Mouse (Mus musculus): Measurements from ENCODE around the gene Dio3. TPM values are rescaled to one million over a fixed set of nuclear protein-coding genes. Genes with fewer than 3 reads are reported as not detected.

The Dio3 gene
- polyA plus RNA-seq, 1 experiment from 2014 or later: 5.3 TPM

DNA sequence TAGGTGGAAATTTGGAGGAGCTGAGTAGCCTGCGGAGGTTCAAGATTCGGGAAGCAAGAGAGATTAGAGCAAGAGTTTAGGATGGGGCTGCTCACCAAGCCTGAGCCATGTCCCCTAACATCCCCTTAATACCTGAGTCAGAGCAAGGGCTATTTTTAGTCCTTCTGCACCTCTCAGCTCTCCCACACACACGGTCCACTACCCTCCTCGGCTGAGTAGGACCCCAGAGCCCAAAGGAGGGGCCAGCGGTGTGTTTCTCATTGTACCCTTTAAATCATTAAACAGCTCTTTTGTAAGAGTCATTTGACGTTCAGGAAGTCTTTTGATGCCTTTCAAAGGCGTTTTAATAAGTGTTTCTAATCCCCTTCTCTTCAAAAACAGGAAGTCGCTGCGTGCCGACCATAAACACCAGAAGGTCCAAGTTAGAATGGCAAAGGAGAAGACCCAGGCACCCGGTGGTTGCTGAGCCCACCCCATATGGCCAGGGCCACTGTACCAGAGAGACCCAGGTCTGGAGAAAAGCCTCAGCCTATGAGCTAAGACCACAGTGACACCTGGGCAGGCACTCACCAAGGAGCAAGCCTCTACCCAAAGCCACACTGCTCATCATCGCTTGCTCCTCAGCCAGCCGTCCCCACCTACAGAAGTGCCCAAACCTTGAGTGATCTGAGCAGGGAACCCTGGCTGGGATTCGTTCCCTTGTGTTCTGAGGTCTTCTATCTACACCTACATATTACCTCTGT is 22.2 kb upstream of the Dio3 start:
- Histone ChIP-seq H3K27me3 (peaks cover 46% of the 10 kb centered on the region), H3K9me3 (no peaks in the 10 kb centered on the region), H3K27ac (no peak overlapping the region), H3K36me3 (no peaks in the 10 kb centered on the region), H3K4me2 (no peak overlapping the region), H3K9ac (no peak overlapping the region), H3K4me1 (0 out of 2 replicates have a peak, but pooled peaks cover 3% of the 10 kb centered on the region), H3K4me3 (no peak overlapping the region)
- 30% methylated on average over 14 of the region's 14 CpGs for WGBS
- ATAC-seq (ENCODE audit: insufficient number of reproducible peaks, low FRiP score, low TSS enrichment, low read depth): no peak

DNA sequence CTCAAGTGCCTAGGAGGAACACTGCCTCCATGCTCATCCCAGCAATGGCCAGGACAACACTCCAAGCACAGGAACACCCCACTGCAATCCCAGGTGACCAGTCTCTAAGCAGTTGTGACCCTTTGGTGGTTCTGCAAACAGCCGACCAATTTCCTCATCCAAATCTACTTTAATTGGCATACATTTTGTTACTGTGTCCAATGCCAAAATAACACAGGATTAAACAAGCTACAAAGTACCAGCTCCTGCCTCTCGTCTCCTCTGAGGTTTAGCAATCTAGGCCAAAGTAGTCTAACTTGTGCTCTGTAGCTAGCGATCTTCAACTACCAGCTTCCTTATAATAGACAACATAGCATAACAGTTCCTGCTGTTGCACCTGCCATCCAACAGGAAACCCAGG is 10.6 kb upstream of the Dio3 start:
- Histone ChIP-seq H3K4me3 (no peak overlapping the region), H3K36me3 (no peaks in the 10 kb centered on the region), H3K4me2 (no peak overlapping the region), H3K27me3 (peaks cover 59% of the 10 kb centered on the region), H3K27ac (no peak overlapping the region), H3K9me3 (no peaks in the 10 kb centered on the region), H3K9ac (no peak overlapping the region), H3K4me1 (no peaks in the 10 kb centered on the region)
- WGBS: 82% methylated on average over 3 of the region's 3 CpGs
- ATAC-seq (ENCODE audit: insufficient number of reproducible peaks, low FRiP score, low TSS enrichment, low read depth): no peak

DNA sequence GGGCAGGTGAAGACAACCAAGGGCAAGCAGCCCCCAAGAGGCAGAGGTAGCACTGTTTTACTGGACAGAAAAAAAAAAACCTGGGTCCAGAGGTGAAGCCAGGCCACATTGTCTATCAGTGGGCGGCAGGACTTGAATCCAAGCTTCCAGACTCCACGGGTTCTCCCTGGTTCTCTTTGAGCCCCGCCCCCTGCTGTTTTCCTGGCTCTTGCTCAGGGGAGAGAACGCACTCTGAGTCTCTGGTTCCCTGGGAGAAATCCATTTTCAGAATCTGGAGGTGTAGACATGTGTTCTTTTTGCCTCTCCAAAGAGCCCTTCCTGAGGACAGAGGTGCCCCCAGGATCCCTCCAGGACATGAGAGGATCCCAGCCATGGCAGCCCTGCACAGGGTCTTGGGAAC is 9.2 kb upstream of the Dio3 start:
- ATAC-seq (ENCODE audit: insufficient number of reproducible peaks, low FRiP score, low TSS enrichment, low read depth): no peak
- WGBS: 65% methylated on average over 4 of the region's 4 CpGs
- peaks cover 66% of the 10 kb centered on the region for H3K27me3 ChIP-seq

DNA sequence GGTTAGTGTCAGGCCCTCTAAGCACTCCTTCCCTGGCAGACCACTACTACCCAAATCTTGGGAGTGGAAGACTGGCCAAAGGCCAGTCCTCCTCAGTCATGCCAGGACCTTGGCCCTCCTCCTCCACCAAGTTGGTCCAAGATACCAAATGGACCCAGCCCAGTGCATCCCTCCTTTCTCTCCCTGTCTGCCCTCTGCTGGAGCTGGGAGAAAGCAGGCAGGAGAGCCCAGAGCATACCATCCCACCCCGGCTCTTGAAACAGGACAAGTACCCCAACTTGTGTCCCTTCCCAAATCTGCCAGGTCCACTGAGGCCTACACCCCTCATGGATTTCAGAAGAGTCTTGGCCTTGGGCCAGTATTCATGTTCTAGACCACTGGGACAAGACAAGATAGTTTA is 2.8 kb upstream of the Dio3 start:
- H3K27me3 ChIP-seq: peaks cover 91% of the 10 kb centered on the region
- no peaks in the 10 kb centered on the region for H3K9me3 ChIP-seq
- H3K4me3 ChIP-seq: no peak overlapping the region
- H3K36me3 ChIP-seq: no peaks in the 10 kb centered on the region
- H3K4me1 ChIP-seq: peaks cover 25% of the 10 kb centered on the region
- no peak overlapping the region for H3K27ac ChIP-seq
- H3K9ac ChIP-seq: no peak overlapping the region
- 53% methylated on average over 1 of the region's 1 CpGs for WGBS
- no peak overlapping the region for H3K4me2 ChIP-seq
- ATAC-seq (ENCODE audit: insufficient number of reproducible peaks, low FRiP score, low TSS enrichment, low read depth): no peak

More for the DNA sequence above, 9.2 kb upstream of the Dio3 start:
- Histone ChIP-seq H3K4me3 (no peak overlapping the region), H3K36me3 (no peaks in the 10 kb centered on the region), H3K4me2 (no peak overlapping the region), H3K9me3 (no peaks in the 10 kb centered on the region), H3K9ac (no peak overlapping the region), H3K27ac (no peak overlapping the region), H3K4me1 (no peaks in the 10 kb centered on the region)

DNA sequence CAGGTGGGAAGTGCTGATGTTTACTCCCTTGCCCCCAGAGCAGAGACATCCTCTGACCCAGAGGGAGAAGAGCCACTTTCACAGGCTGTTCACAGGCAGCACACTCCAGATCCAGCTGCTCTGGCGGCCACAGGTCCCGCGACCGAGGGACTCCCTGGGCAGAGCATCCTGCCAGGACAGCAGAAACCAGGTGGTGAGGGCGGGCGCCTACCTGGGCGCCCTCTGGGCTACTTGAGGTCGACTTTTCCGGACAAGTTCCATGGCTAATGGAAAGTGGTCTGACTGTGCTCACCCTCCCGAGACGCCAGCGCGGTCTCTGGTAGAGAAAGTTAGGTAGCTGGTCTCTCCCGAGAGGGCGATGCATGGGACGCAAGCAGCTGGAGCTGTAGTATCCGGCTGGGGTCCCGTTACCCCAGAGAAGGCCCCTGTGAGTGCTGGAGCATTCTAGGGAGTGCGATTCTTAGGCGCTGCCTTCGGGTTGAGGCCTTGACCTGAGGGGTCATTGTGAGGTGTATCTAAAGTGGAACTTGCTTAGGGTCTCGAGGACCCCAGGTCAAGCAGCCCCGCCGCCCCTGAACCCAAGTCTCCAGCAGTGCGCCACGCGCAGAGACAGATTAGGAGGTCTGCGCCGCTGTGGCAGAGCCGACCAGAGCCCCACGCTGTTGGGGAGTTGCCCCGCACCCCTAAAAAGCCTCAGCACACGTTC is 1.5 kb upstream of the Dio3 start:
- Histone ChIP-seq H3K4me2 (peak overlapping the region; percentile 89), H3K36me3 (no peaks in the 10 kb centered on the region), H3K27me3 (peaks cover 91% of the 10 kb centered on the region), H3K27ac (no peak overlapping the region), H3K4me1 (peaks cover 30% of the 10 kb centered on the region), H3K9ac (no peak overlapping the region), H3K9me3 (no peaks in the 10 kb centered on the region), H3K4me3 (peak overlapping the region; percentile 48)
- ATAC-seq (ENCODE audit: insufficient number of reproducible peaks, low FRiP score, low TSS enrichment, low read depth): no peak
- 4% methylated on average over 33 of the region's 33 CpGs for WGBS

DNA sequence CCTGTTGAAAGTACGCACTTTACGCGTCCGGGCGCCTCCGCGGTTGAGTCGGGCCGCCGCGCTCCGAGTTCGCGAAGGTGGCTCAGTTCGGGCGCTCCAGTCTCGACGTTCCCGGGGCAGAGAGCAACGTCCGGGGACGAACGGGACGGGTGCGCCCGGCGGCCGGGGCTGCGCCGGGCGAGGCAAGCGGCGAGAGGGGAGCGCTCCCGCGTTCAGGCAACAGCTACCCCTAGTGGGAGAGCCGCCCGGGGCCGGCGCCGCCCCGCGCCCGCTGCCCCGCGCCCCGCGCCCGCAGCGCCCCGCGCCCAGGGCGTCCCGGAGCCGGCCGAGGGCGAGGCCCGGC is 932 bp upstream of the Dio3 start:
- H3K4me1 ChIP-seq: peaks cover 32% of the 10 kb centered on the region
- no peak overlapping the region for H3K9ac ChIP-seq
- H3K36me3 ChIP-seq: no peaks in the 10 kb centered on the region
- no peak for ATAC-seq (ENCODE audit: insufficient number of reproducible peaks, low FRiP score, low TSS enrichment, low read depth)
- H3K27ac ChIP-seq: no peak overlapping the region
- H3K9me3 ChIP-seq: no peaks in the 10 kb centered on the region
- peaks cover 93% of the 10 kb centered on the region for H3K27me3 ChIP-seq
- WGBS: 2% methylated on average over 40 of the region's 58 CpGs
- peak overlapping the region; percentile 48 for H3K4me3 ChIP-seq
- H3K4me2 ChIP-seq: peak overlapping the region; percentile 89

DNA sequence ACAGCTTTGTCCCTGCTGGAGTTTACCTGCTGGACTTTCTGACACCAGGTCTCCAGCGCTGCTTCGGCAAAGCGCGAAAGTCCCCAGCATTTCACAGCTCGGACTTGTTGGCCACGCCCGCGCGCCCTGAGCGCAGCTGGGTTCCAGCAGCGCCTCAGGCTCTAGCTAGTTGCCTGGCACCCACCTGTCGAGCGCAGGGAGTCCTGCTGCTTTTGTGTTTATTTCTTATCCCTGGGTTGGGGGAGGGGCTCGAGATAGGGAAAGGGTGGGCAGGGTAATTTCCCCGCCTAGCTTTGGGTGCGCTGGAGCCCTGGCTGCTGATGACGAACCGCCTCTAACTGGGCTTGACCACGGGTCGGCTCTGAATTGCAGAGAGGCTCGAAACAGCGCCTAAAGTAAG is 1.5 kb downstream of the Dio3 start:
- Histone ChIP-seq H3K9ac (no peak overlapping the region), H3K36me3 (no peaks in the 10 kb centered on the region), H3K9me3 (no peaks in the 10 kb centered on the region), H3K27ac (no peak overlapping the region), H3K4me3 (no peak overlapping the region), H3K4me2 (no peak overlapping the region; the same call in 1 of the 2 replicates), H3K27me3 (peaks cover 100% of the 10 kb centered on the region), H3K4me1 (peaks cover 32% of the 10 kb centered on the region)
- under 1% methylated on average over 22 of the region's 22 CpGs for WGBS
- ATAC-seq (ENCODE audit: insufficient number of reproducible peaks, low FRiP score, low TSS enrichment, low read depth): no peak

DNA sequence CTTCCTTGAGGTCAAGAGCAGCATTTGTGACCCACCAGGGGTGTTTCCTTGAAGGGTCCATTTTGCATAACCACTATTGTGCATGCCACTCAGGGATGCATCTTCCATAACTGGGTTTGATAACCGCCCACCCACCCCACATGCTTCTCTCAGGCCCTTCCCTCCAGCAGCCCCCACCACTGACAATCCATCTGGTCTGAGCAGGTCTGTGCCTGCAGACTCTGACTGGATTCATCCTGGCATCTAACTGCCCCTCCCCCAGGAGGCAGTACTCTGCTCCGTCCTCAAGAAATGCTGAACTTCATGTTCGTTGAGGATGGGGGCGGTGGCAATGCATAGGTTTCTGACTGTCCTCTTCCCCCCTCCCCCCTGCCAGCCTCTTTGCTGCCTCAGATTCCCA is 4.9 kb downstream of the Dio3 start:
- WGBS: 5% methylated on average over 4 of the region's 4 CpGs

DNA sequence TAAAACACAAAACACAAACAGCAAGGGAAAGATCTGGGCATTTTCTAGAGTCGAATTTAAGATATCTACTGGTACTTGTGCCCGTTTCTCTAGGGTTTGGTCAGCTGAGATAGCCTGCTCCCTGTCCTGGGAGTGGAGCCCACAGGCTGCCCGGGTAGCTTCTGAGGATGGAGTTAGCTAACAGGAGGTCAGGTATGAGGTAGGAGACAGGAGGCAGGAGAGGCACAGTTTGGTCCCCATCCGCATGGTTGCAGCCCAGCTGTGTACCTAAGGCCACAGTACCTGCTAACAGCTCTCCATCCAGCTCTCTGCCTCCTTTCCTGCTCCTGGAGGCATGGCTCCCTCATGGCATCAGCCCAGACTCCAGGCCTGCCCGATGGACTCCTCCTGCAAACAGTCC is 13.9 kb downstream of the Dio3 start:
- peaks cover 74% of the 10 kb centered on the region for H3K27me3 ChIP-seq
- no peak for ATAC-seq (ENCODE audit: insufficient number of reproducible peaks, low FRiP score, low TSS enrichment, low read depth)
- H3K36me3 ChIP-seq: no peaks in the 10 kb centered on the region
- H3K27ac ChIP-seq: no peak overlapping the region
- H3K9me3 ChIP-seq: no peaks in the 10 kb centered on the region
- no peak overlapping the region for H3K4me2 ChIP-seq
- no peaks in the 10 kb centered on the region; the same call in 1 of the 2 replicates for H3K4me1 ChIP-seq
- no peak overlapping the region for H3K4me3 ChIP-seq
- no peak overlapping the region for H3K9ac ChIP-seq
- 73% methylated on average over 5 of the region's 5 CpGs for WGBS

More for the DNA sequence above, 4.9 kb downstream of the Dio3 start:
- H3K4me1 ChIP-seq: peaks cover 16% of the 10 kb centered on the region
- H3K9ac ChIP-seq: no peak overlapping the region
- H3K4me3 ChIP-seq: no peak overlapping the region
- peaks cover 90% of the 10 kb centered on the region for H3K27me3 ChIP-seq
- H3K9me3 ChIP-seq: no peaks in the 10 kb centered on the region
- no peak overlapping the region for H3K27ac ChIP-seq
- H3K4me2 ChIP-seq: no peak overlapping the region
- H3K36me3 ChIP-seq: no peaks in the 10 kb centered on the region
- no peak for ATAC-seq (ENCODE audit: insufficient number of reproducible peaks, low FRiP score, low TSS enrichment, low read depth)

DNA sequence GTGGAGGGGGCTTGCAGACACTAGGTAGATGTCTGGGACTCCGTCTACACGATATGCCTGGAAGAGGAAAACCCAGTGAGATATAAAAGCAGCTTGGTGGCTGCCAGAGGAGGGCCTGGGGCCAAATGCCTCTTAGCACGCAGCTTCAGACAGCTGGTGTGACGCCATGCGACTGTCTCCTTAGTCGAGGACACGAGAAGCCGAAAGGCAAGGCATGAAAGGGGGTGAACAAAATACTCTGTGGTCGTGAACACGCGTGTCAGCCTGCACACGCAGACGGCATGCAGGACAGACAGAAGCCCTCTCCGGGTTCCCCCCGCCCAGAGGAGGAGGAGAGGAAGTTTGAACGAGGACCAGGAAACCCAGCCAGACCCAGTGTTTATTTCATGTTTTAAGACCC is 16.0 kb downstream of the Dio3 start:
- H3K27me3 ChIP-seq: peaks cover 63% of the 10 kb centered on the region
- no peaks in the 10 kb centered on the region for H3K36me3 ChIP-seq
- no peak overlapping the region for H3K9ac ChIP-seq
- ATAC-seq (ENCODE audit: insufficient number of reproducible peaks, low FRiP score, low TSS enrichment, low read depth): no peak
- H3K4me2 ChIP-seq: no peak overlapping the region
- H3K4me1 ChIP-seq: peaks cover 8% of the 10 kb centered on the region
- H3K4me3 ChIP-seq: no peak overlapping the region
- 50% methylated on average over 16 of the region's 16 CpGs for WGBS
- H3K9me3 ChIP-seq: no peaks in the 10 kb centered on the region
- no peak overlapping the region for H3K27ac ChIP-seq

DNA sequence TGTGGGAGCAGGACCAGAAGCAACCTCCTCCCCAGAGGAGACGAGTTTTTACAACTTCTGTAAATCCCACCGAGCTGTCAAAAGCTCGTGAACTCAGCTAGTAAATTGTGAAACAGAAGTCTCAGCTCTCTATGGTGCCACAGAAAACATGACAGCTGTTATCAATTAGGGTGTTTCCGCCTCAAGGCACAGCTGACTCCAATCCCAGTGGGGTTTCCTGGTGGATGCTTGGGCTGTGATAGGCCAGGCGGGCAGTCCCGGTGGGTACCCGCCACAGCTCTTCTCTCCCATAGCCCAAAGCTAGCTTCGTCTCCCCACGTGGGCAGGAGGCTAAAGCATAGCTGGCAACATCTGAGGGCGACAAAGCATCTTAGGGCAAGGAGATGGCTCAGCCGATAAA is 19.8 kb downstream of the Dio3 start:
- Histone ChIP-seq H3K27ac (no peak overlapping the region), H3K9ac (no peak overlapping the region), H3K4me2 (0 out of 2 replicates have a peak overlapping the region, but pooled peaks have one; percentile 19), H3K36me3 (no peaks in the 10 kb centered on the region), H3K27me3 (peaks cover 52% of the 10 kb centered on the region), H3K4me3 (no peak overlapping the region), H3K4me1 (peaks cover 8% of the 10 kb centered on the region), H3K9me3 (no peaks in the 10 kb centered on the region)
- 10% methylated on average over 11 of the region's 11 CpGs for WGBS
- ATAC-seq (ENCODE audit: insufficient number of reproducible peaks, low FRiP score, low TSS enrichment, low read depth): no peak

DNA sequence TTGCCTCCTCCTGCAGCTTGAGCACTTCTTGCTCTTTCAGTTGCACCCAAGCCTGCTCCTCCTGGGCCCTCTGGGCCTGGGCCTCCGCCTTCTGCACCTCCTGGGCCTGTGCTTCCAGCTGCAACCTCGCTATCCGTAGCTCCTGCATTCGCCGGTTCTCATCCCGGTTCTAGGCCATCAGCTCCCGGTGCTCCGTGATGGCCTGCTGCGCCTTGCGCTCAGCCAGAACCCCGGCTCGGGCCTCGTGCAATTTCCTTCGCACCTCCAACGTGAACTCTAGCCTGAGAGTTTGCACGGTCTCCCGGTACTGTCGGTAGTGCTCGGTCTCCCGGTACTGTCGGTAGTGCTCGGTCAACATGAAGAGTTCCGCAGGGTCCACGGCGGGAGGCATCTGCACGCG is 40.8 kb downstream of the Dio3 start:
- Histone ChIP-seq H3K27me3 (no peaks in the 10 kb centered on the region), H3K9me3 (peaks cover 6% of the 10 kb centered on the region; the same call in 1 of the 2 replicates), H3K9ac (no peak overlapping the region), H3K27ac (no peak overlapping the region), H3K4me2 (no peak overlapping the region), H3K4me1 (no peaks in the 10 kb centered on the region), H3K36me3 (no peaks in the 10 kb centered on the region), H3K4me3 (no peak overlapping the region)
- 92% methylated on average over 27 of the region's 27 CpGs for WGBS
- no peak for ATAC-seq (ENCODE audit: insufficient number of reproducible peaks, low FRiP score, low TSS enrichment, low read depth)

Measured in limb, embryonic 15.5 days (tissue).